Mouse (Mus musculus): Measurements from ENCODE around the gene Ypel2. TPM values are rescaled to one million over a fixed set of nuclear protein-coding genes. Genes with fewer than 3 reads are reported as not detected.

The Ypel2 gene
- total RNA-seq, 2 experiments from 2014 or later = 46.1 to 46.4 TPM

- no peak for DNase-seq (ENCODE audit: low spot score in 2 of 2)
Observed at GRCm38 (mm10) chr11:86963027-86963426, 30.5 kb downstream of the Ypel2 start.

GRCm38 (mm10) chr11:86962362-86962761 is 31.1 kb downstream of the Ypel2 start:
- DNase-seq (ENCODE audit: low spot score in 2 of 2) = no peak

DNA sequence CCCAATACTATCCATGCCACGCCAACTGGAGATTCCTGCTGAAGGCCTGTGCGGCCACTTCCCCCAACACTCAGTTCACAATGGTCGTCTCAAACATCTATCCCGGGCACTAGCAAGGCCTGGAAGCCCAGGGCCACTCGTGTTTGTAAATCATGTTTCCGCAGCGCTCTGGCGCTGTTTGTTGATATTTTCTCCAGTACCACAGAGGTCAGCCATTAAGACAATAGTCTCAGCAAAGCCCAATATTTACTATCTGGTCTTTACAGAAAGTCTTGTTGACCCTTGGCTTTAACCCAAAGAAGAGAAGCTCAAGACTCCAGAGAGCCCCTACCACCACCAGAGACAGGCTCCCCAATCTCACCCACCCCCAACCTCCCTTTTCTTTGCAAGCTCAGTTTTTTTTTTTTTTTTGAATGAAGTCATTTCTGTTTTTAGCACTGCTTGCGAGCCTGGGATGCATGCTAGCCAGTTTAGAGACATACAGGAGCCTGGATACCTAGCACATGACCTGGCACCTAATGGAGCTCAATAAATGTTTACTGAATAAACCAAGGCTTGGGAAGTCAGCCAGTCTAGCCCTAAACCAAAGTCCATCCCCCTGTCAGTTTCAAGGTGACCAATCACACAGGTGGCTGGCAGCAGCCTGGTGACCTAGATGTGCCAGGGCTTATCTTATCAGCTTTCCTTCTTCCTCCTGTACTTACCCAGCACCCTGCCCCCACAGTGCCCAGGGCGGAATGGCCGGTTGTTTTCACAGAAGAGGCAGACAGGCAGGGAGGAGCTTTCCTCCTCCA is 31.8 kb downstream of the Ypel2 start:
- no peak for DNase-seq (ENCODE audit: low spot score in 2 of 2)

GRCm38 (mm10) chr11:86960331-86960730 is 33.2 kb downstream of the Ypel2 start:
- DNase-seq (ENCODE audit: low spot score in 2 of 2) = no peak

GRCm38 (mm10) chr11:86958721-86959675 is 34.5 kb downstream of the Ypel2 start:
- DNase-seq (ENCODE audit: low spot score in 2 of 2) = no peak

DNA sequence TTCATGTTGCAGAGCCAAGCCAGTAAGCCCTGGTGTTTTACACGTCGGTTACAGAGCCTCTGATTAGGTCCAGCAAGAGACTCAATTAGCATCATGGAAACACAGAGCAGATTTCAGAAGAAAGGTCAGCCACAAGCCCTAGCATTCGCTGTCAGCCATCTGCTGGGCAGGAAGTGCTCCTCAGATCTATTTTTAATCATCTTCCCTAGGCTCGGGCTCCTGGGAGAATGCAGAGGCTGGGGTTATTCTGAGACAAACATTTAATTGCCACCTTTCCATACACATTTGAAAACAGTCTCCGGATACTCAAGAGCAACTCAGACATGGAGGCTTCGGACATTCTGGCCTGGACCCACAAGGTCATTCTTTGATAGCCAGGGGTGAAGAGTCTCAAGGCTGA is 35.3 kb downstream of the Ypel2 start:
- DNase-seq (ENCODE audit: low spot score in 2 of 2) = no peak

GRCm38 (mm10) chr11:86956363-86956762 is 37.1 kb downstream of the Ypel2 start:
- DNase-seq (ENCODE audit: low spot score in 2 of 2) = no peak

- DNase-seq (ENCODE audit: low spot score in 2 of 2) = no peak
Observed at GRCm38 (mm10) chr11:86954616-86955270, 38.8 kb downstream of the Ypel2 start.

GRCm38 (mm10) chr11:86953096-86953495 is 40.4 kb downstream of the Ypel2 start:
- DNase-seq (ENCODE audit: low spot score in 2 of 2) = no peak

DNA sequence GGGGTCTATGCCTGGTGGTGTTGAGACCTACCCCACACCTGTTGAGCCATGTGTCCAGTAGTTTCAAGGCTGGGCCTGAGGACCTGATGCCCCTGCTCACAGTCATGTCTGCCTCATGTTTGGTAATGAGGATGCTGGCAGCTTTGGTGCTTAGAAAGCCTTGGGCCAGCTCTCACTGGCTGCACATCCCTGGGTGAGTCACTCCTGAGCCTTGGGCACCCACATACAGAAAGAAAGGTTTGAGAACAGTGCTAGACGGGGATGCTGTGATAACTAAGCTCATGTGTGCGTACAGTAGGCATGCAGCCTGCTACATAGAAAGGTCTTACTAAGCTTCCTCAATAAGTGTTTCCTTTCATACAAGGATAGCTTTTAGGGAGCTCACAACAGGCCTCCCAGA is 40.8 kb downstream of the Ypel2 start:
- no peak for DNase-seq (ENCODE audit: low spot score in 2 of 2)

GRCm38 (mm10) chr11:86951672-86952071 is 41.8 kb downstream of the Ypel2 start:
- DNase-seq (ENCODE audit: low spot score in 2 of 2) = no peak

GRCm38 (mm10) chr11:86950491-86950890 is 43.0 kb downstream of the Ypel2 start:
- DNase-seq (ENCODE audit: low spot score in 2 of 2) = no peak

DNA sequence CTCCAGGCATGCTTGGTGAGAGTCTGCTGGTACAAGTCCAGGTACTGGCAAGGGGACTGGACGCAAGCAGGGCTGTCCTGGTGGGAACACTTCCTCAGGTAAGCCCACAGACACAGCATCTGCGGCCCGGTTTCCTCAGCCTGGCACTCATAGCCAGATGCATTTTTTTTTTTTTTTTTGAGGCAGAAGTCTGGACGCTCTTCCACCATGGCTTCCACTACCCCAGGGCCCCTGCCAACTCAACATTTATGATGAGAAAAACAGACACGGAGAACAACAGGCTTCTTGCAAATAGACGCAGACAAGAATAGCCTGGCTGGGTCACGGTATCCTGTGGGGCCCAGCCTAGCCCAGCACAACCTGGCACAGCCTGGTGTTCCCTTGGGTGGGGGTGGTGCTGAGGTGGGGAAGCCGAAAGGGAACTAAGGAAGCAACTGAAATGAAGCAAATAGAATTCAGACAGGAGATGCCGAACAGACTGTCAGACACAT is 43.5 kb downstream of the Ypel2 start:
- DNase-seq (ENCODE audit: low spot score in 2 of 2) = peak in 1 of 2 experiments; percentile 42

DNA sequence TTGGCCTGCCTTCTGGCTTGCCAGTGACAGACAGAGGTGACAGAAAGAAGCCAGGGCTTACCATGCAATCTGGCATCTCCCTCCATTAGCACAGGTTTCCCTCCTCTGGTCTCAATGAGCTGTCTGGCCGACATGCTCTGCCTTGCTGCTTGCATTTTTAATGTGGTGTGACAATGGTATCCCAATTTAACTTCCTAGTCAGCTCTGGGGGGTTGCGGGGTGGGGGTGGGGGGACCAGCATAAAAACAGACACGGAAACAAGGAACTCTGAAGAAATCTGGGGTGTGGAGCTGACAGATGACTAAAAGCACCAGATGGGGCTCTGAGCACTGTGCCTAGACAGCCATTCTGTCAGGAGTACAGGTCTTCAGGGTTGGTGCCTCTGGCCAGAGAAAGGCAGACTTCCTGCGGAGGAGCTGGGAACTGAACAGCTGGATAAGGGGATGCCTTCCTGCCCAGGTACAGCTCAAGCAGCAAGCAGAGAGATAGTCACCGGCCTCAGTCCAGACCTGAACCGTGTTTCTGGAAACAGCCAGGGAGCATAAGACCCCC is 46.8 kb downstream of the Ypel2 start:
- DNase-seq (ENCODE audit: low spot score in 2 of 2) = no peak

- no peak for DNase-seq (ENCODE audit: low spot score in 2 of 2)
Observed at GRCm38 (mm10) chr11:86945933-86946332, 47.6 kb downstream of the Ypel2 start.

- no peak for DNase-seq (ENCODE audit: low spot score in 2 of 2)
Observed at GRCm38 (mm10) chr11:86945058-86945457, 48.4 kb downstream of the Ypel2 start.

DNA sequence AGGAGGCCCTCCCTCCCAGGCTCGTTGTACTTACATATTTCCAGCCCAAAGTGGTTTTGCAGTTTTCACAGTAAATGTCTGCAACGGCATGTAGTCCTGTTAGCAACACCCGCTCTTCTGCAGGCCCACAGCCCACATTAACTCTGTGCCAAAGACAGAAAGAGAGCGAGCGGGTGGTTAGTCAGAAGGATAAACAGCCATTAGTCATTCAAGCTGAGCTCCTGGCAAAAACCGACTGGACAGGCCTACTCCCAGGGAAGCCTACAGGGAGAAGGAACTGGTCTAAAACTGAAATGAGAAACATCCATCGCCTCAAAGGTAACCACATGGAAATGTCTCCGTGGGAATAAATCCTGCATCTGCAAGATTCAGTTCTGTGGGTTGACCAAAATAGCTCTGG is 49.0 kb downstream of the Ypel2 start:
- peak; percentile 58 to 78 for DNase-seq (ENCODE audit: low spot score in 2 of 2)

DNA sequence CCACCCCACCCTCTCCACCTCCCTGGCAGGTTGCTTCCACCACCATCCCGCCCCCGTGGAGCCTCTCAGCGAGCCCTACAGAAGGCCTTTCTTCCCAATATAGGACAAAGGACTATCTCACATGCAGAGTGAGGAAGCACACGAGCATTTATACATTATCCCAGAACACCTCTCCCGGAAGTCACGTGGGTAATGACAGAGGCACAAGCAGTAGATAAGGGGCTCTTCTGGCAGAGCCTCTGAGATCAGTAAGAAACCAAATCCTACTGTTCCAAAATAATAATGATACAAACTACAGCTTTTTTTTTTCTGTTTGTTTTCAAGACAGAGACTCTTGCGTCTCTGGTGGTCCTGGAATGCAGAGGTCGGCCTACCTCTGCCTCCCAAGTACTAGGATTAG is 51.6 kb downstream of the Ypel2 start:
- DNase-seq (ENCODE audit: low spot score in 2 of 2) = no peak

DNA sequence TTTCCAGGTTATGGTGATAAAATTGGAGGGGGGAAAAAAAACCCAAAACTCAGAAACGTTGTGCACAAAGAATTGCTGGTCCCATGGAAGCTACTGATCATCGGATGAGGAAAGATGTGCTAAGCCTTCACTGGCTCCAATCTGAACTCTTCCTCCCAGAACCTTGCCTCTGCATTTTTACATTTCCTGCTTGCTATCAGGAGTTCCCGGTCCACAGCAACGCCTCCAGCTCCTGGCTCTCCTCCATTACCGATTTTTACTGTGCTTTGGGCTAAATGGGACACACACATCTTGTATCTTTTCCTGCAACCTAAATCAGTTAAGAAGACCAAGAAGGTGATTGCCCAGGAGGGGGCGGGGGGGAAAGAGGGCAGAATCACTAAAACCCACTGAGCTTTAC is 54.0 kb downstream of the Ypel2 start:
- DNase-seq (ENCODE audit: low spot score in 2 of 2) = peak; percentile 48 to 63

- no peak for DNase-seq (ENCODE audit: low spot score in 2 of 2)
Observed at GRCm38 (mm10) chr11:86938551-86938950, 55.0 kb downstream of the Ypel2 start.

- DNase-seq (ENCODE audit: low spot score in 2 of 2) = no peak
Observed at GRCm38 (mm10) chr11:86938108-86938507, 55.4 kb downstream of the Ypel2 start.

Measured in left cerebral cortex, adult 18-20 months (tissue).